Mouse (Mus musculus): ENCODE results near the gene Xirp1.

GRCm38 (mm10) chr9:119999636-120000035 lies 23.8 kb downstream of the Xirp1 start:
- TF ChIP-seq CTCF (IDR thresholded peaks at IDR 0.05; ENCODE audit: control insufficient read depth, insufficient read depth, insufficient replicate concordance, low read depth, low read length) (no peak), POLR2A (IDR thresholded peaks at IDR 0.05; ENCODE audit: control insufficient read depth, low read depth, low read length) (no peak)

All from testis, adult 2 months (tissue).